Mouse (Mus musculus): ENCODE measurements around the gene Plxna2. TPM values are rescaled to one million over a fixed set of nuclear protein-coding genes. Genes with fewer than 3 reads are reported as not detected.

Gene Plxna2
- polyA plus RNA-seq, 1 experiment: 3.6 TPM

DNA sequence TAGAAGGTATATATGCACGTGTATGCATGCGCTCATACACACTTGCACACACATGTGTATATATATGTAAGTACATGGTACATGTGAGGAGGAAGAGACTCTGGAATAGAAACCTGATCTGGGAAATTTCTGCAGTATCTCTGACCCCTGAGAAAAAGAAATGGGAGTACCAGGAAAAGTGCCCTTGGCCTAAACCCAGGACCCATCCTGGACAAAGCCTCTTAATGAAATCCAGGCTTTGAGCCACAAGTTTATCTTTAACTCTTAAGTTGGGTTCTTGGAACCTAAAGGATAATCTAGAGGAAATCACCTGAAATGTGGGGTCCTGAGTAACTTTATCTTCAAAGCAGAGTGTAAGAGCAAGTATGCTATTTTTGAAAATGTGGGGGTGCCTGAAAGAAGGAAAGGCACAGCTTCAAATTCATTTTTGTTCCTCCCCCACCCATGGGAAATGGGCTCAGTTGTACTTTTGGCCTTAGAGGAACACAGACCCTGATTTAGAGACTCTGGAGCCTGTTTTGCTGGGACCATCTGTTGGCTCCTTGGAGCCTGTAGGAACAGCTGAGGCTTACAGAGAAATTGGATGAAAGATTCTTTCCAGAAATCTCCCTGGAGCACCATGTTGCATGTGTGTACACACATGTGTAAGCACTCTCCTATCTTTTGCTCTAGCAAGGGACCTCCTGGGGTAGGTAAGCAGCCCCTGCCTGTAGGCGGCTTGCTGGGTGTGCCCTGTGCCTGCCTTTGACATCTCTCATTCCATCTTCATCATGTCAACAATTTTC is 57.3 kb downstream of the Plxna2 start:
- no peak for TF ChIP-seq CTCF (IDR thresholded peaks at IDR 0.05; ENCODE audit: low read depth, low read length)
- TF ChIP-seq POLR2A (IDR thresholded peaks at IDR 0.05; ENCODE audit: borderline replicate concordance, low read depth, low read length): no peak
- Histone ChIP-seq H3K27ac (ENCODE audit: insufficient read depth, low read depth, low read length) (no peak overlapping the region), H3K4me3 (ENCODE audit: insufficient read depth, low read length) (no peak overlapping the region), H3K4me1 (ENCODE audit: control insufficient read depth, insufficient read depth, low read length) (peaks cover 63% of the 10 kb centered on the region)

DNA sequence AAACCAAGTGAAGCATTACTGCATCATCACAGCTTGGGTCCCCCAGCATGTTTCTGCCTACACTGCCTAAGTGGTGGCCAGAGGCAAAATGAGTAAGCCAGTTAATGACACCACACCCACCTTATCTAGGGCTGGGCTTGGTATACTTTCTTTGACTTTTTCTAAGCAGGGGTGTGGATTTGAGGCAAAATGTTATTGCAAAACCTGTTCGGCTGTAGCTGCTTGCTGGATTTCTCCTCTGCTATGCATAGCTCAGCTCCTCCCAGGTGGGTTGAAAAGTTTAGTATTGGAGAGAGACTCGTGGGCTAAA is 57.8 kb downstream of the Plxna2 start:
- H3K4me3 ChIP-seq (ENCODE audit: insufficient read depth, low read length): no peak overlapping the region
- peaks cover 67% of the 10 kb centered on the region for H3K4me1 ChIP-seq (ENCODE audit: control insufficient read depth, insufficient read depth, low read length)
- no peak for TF ChIP-seq POLR2A (IDR thresholded peaks at IDR 0.05; ENCODE audit: borderline replicate concordance, low read depth, low read length)
- no peak for TF ChIP-seq CTCF (IDR thresholded peaks at IDR 0.05; ENCODE audit: low read depth, low read length)
- no peak overlapping the region for H3K27ac ChIP-seq (ENCODE audit: insufficient read depth, low read depth, low read length)

- H3K4me3 ChIP-seq (ENCODE audit: insufficient read depth, low read length): no peak overlapping the region
- H3K4me1 ChIP-seq (ENCODE audit: control insufficient read depth, insufficient read depth, low read length): peaks cover 49% of the 10 kb centered on the region
- TF ChIP-seq CTCF (IDR thresholded peaks at IDR 0.05; ENCODE audit: low read depth, low read length): no peak
- no peak for TF ChIP-seq POLR2A (IDR thresholded peaks at IDR 0.05; ENCODE audit: borderline replicate concordance, low read depth, low read length)
- H3K27ac ChIP-seq (ENCODE audit: insufficient read depth, low read depth, low read length): peak overlapping the region; percentile 91
Measured at GRCm38 (mm10) chr1:194677878-194678277, 59.9 kb downstream of the Plxna2 start.

GRCm38 (mm10) chr1:194679147-194679546 is 61.1 kb downstream of the Plxna2 start:
- peak overlapping the region; percentile 24 for H3K27ac ChIP-seq (ENCODE audit: insufficient read depth, low read depth, low read length)
- no peak overlapping the region for H3K4me3 ChIP-seq (ENCODE audit: insufficient read depth, low read length)
- H3K4me1 ChIP-seq (ENCODE audit: control insufficient read depth, insufficient read depth, low read length): peaks cover 43% of the 10 kb centered on the region
- no peak for TF ChIP-seq CTCF (IDR thresholded peaks at IDR 0.05; ENCODE audit: low read depth, low read length)
- no peak for TF ChIP-seq POLR2A (IDR thresholded peaks at IDR 0.05; ENCODE audit: borderline replicate concordance, low read depth, low read length)

- H3K4me3 ChIP-seq (ENCODE audit: insufficient read depth, low read length): no peak overlapping the region
- H3K4me1 ChIP-seq (ENCODE audit: control insufficient read depth, insufficient read depth, low read length): peaks cover 40% of the 10 kb centered on the region
- H3K27ac ChIP-seq (ENCODE audit: insufficient read depth, low read depth, low read length): no peak overlapping the region
- TF ChIP-seq CTCF (IDR thresholded peaks at IDR 0.05; ENCODE audit: low read depth, low read length) (no peak), POLR2A (IDR thresholded peaks at IDR 0.05; ENCODE audit: borderline replicate concordance, low read depth, low read length) (no peak)
Measured at GRCm38 (mm10) chr1:194680136-194680535, 62.1 kb downstream of the Plxna2 start.

DNA sequence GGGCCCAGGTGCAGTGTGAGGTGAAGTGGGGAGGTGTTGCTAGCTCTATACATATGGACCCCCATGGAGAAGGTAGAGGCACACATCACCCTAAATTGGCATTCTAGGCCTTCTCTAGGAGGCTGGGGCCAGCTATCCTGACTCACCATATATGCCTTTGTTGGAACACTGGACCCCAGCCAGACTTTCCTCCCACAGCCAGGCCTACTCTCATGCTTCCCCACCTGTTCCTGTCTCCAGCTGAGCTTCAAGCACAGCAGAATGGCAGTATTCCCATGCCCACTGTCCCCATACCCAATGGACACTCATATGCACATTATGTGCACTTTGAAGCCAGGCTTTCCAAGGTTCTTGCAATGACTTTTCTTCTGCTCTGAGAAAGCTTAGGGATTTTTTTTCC is 64.0 kb downstream of the Plxna2 start:
- Histone ChIP-seq H3K27ac (ENCODE audit: insufficient read depth, low read depth, low read length) (no peak overlapping the region), H3K4me3 (ENCODE audit: insufficient read depth, low read length) (no peak overlapping the region), H3K4me1 (ENCODE audit: control insufficient read depth, insufficient read depth, low read length) (peaks cover 36% of the 10 kb centered on the region)
- no peak for TF ChIP-seq POLR2A (IDR thresholded peaks at IDR 0.05; ENCODE audit: borderline replicate concordance, low read depth, low read length)
- TF ChIP-seq CTCF (IDR thresholded peaks at IDR 0.05; ENCODE audit: low read depth, low read length): no peak

DNA sequence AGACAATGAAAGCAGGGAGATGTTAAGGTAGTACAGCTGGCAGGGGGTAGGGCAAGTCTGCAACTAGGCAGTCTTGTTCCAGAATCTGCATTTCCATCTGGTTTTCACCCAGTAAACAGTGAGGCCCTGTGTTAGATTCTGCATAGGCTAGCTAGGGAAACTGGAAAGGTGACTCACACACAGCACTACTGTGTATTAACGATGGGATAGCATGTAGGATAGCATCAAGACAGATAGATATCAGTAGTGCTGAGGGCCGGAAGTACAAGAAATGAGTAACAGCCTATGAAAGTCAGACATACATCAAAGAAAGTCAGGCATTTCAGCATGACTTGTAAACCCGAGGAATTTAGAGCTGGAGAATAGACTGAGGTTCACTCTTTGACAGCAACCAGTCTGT is 65.1 kb downstream of the Plxna2 start:
- TF ChIP-seq CTCF (IDR thresholded peaks at IDR 0.05; ENCODE audit: low read depth, low read length): no peak
- no peak for TF ChIP-seq POLR2A (IDR thresholded peaks at IDR 0.05; ENCODE audit: borderline replicate concordance, low read depth, low read length)

GRCm38 (mm10) chr1:194685896-194686295 is 67.9 kb downstream of the Plxna2 start:
- Histone ChIP-seq H3K4me1 (ENCODE audit: control insufficient read depth, insufficient read depth, low read length) (peaks cover 14% of the 10 kb centered on the region), H3K27ac (ENCODE audit: insufficient read depth, low read depth, low read length) (no peak overlapping the region), H3K4me3 (ENCODE audit: insufficient read depth, low read length) (no peak overlapping the region)
- TF ChIP-seq CTCF (IDR thresholded peaks at IDR 0.05; ENCODE audit: low read depth, low read length) (no peak), POLR2A (IDR thresholded peaks at IDR 0.05; ENCODE audit: borderline replicate concordance, low read depth, low read length) (no peak)

More for the DNA sequence above, 65.1 kb downstream of the Plxna2 start:
- Histone ChIP-seq H3K4me1 (ENCODE audit: control insufficient read depth, insufficient read depth, low read length) (peaks cover 29% of the 10 kb centered on the region), H3K4me3 (ENCODE audit: insufficient read depth, low read length) (no peak overlapping the region), H3K27ac (ENCODE audit: insufficient read depth, low read depth, low read length) (no peak overlapping the region)

DNA sequence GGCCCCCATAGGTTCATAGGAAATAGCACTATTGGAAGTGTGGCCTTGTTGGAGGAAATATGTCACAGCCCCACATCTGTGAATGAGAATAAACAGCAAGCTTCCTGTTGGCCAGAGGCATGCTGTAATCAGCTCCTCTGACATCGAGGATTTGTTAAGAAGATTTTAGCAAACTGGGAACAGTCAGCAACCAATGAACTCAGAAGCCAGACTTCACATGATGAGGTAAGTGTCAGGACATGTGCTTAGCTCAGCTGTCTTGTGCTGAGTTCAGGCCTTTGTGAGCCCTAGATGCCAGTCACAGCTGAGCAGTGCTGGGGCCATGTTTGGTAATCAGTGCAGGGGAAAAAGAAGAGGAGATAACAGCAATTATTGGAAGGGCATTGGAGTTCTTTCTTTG is 69.7 kb downstream of the Plxna2 start:
- TF ChIP-seq POLR2A (IDR thresholded peaks at IDR 0.05; ENCODE audit: borderline replicate concordance, low read depth, low read length) (no peak), CTCF (IDR thresholded peaks at IDR 0.05; ENCODE audit: low read depth, low read length) (no peak)
- Histone ChIP-seq H3K4me3 (ENCODE audit: insufficient read depth, low read length) (no peak overlapping the region), H3K27ac (ENCODE audit: insufficient read depth, low read depth, low read length) (no peak overlapping the region), H3K4me1 (ENCODE audit: control insufficient read depth, insufficient read depth, low read length) (peaks cover 14% of the 10 kb centered on the region)

DNA sequence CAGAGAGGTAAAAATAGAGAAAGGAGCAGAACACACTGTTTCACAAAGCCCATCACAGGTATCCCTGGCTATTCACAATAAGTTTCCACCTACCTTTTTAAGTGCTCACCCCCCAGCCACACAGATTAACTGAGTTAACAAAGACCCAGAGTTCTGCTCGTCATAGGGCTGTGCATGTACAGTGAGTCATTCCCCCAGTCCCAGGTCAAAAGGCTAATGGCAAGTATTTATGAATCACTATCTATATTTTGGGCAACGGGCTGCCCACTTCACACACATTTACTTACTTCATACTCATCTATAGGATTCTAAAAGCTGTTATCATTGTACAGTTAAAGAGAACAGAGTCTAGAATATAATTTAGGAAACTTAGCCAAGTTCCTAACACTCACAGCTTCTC is 70.1 kb downstream of the Plxna2 start:
- H3K4me1 ChIP-seq (ENCODE audit: control insufficient read depth, insufficient read depth, low read length): peaks cover 14% of the 10 kb centered on the region
- no peak overlapping the region for H3K4me3 ChIP-seq (ENCODE audit: insufficient read depth, low read length)
- TF ChIP-seq POLR2A (IDR thresholded peaks at IDR 0.05; ENCODE audit: borderline replicate concordance, low read depth, low read length): no peak
- no peak for TF ChIP-seq CTCF (IDR thresholded peaks at IDR 0.05; ENCODE audit: low read depth, low read length)
- no peak overlapping the region for H3K27ac ChIP-seq (ENCODE audit: insufficient read depth, low read depth, low read length)
